Mouse (Mus musculus) MEL (cell line): ENCODE data around the gene Acot7. TPM values are rescaled to one million over a fixed set of nuclear protein-coding genes. Genes with fewer than 3 reads are reported as not detected.

Experiments used
- DNase-seq: peaks from one replicate; pipeline ENCODE4 v3.0.0; 2011; ENCODE audit warnings: low read depth, low spot score
- H3K27ac ChIP-seq: 2 replicates; pipeline ENCODE4 v1.5.1; 2012; ENCODE audit warnings: low read depth, mild to moderate bottlenecking, control low read depth, low read length, moderate library complexity; ENCODE audit not compliant: control insufficient read depth
- H3K27me3 ChIP-seq, 2 experiments: fragments of 150-350 bp in 1 of 2; sonication (generic) in 1 of 2; 2 replicates each; pipeline ENCODE4 v1.6.1; 2012; ENCODE audit warnings: low read length in 2 of 2, mild to moderate bottlenecking in 2 of 2, improper control_type of control experiment in 1 of 2, moderate library complexity in 1 of 2; ENCODE audit not compliant: insufficient read depth in 2 of 2, control insufficient read depth in 1 of 2
- H3K36me3 ChIP-seq, 2 experiments: 2 replicates each; pipeline ENCODE4 v1.6.1; 2012 to 2014; ENCODE audit warnings: low read length in 2 of 2, improper control_type of control experiment in 1 of 2, inconsistent platforms in 1 of 2, mild to moderate bottlenecking in 1 of 2; ENCODE audit not compliant: insufficient read depth in 2 of 2, control insufficient read depth in 1 of 2
- H3K4me1 ChIP-seq, 2 experiments: fragments of 150-350 bp in 1 of 2; sonication (generic) in 1 of 2; 2 replicates each; pipeline ENCODE4 v1.6.1; 2012; ENCODE audit warnings: low read length in 2 of 2, improper control_type of control experiment in 1 of 2, mild to moderate bottlenecking in 1 of 2; ENCODE audit not compliant: insufficient read depth in 2 of 2, control insufficient read depth in 1 of 2
- H3K4me3 ChIP-seq, 2 experiments: fragments of 150-350 bp in 1 of 2; sonication (generic) in 1 of 2; 2 replicates each; pipeline ENCODE4 v1.5.1; 2012; ENCODE audit warnings: low read depth in 2 of 2, low read length in 2 of 2, mild to moderate bottlenecking in 2 of 2, moderate library complexity in 2 of 2, control low read depth in 1 of 2, improper control_type of control experiment in 1 of 2; ENCODE audit not compliant: control insufficient read depth in 1 of 2, insufficient read depth in 1 of 2
- H3K79me2 ChIP-seq: 2 replicates; pipeline ENCODE4 v1.6.1; 2012; ENCODE audit warnings: mild to moderate bottlenecking, low read length, moderate library complexity; ENCODE audit not compliant: control insufficient read depth, poor library complexity, insufficient read depth
- H3K9ac ChIP-seq: 2 replicates; pipeline ENCODE4 v1.6.1; 2012; ENCODE audit warnings: low read depth, mild to moderate bottlenecking, control low read depth, low read length, moderate library complexity; ENCODE audit not compliant: control insufficient read depth, poor library complexity, severe bottlenecking
- H3K9me3 ChIP-seq: fragments of 150-350 bp; sonication (generic); replicated peaks from 2 replicates; pipeline ENCODE4 v1.6.1; 2012; ENCODE audit warnings: mild to moderate bottlenecking, low read length, improper control_type of control experiment, moderate library complexity; ENCODE audit not compliant: insufficient read depth
- BHLHE40 ChIP-seq: IDR thresholded peaks from 2 replicates; pipeline ENCODE4 v1.6.1; 2012; ENCODE audit warnings: low read depth, mild to moderate bottlenecking, inconsistent platforms, low read length, improper control_type of control experiment, borderline replicate concordance
- CHD2 ChIP-seq: IDR thresholded peaks from 2 replicates; pipeline ENCODE4 v1.6.1; 2011; ENCODE audit warnings: low read length, improper control_type of control experiment
- CTCF ChIP-seq, 3 experiments: IDR thresholded peaks in 2 of 3; conservative IDR thresholded peaks in 1 of 3; 2 replicates each; pipeline ENCODE4 v1.5.1; 2011 to 2012; ENCODE audit warnings: low read length in 3 of 3, low read depth in 2 of 3, mild to moderate bottlenecking in 2 of 3, improper control_type of control experiment in 1 of 3, inconsistent platforms in 1 of 3, mixed read lengths in 1 of 3, moderate library complexity in 1 of 3; ENCODE audit not compliant: control insufficient read depth in 1 of 3, insufficient read depth in 1 of 3, poor library complexity in 1 of 3, severe bottlenecking in 1 of 3
- E2F4 ChIP-seq: IDR thresholded peaks from 2 replicates; pipeline ENCODE4 v1.6.1; 2011; ENCODE audit warnings: low read depth, low read length, improper control_type of control experiment, borderline replicate concordance
- ELF1 ChIP-seq: IDR thresholded peaks from 2 replicates; pipeline ENCODE4 v1.6.1; 2014; ENCODE audit warnings: low read depth, mild to moderate bottlenecking, inconsistent platforms, low read length, improper control_type of control experiment, moderate library complexity
- ETS1 ChIP-seq: IDR thresholded peaks from 2 replicates; pipeline ENCODE4 v1.6.1; 2012; ENCODE audit warnings: low read depth, mild to moderate bottlenecking, inconsistent platforms, low read length, improper control_type of control experiment, moderate library complexity
- GABPA ChIP-seq: IDR thresholded peaks from 2 replicates; pipeline ENCODE4 v1.6.1; 2012; ENCODE audit warnings: low read depth, mild to moderate bottlenecking, inconsistent platforms, low read length, improper control_type of control experiment, moderate library complexity
- HCFC1 ChIP-seq: IDR thresholded peaks from 2 replicates; pipeline ENCODE4 v1.6.1; 2012; ENCODE audit warnings: low read depth, mild to moderate bottlenecking, inconsistent platforms, low read length, improper control_type of control experiment, moderate library complexity
- JUND ChIP-seq: IDR thresholded peaks from 2 replicates; pipeline ENCODE4 v1.6.1; 2011; ENCODE audit warnings: low read depth, mild to moderate bottlenecking, improper control_type of control experiment, low read length
- KAT2A ChIP-seq: conservative IDR thresholded peaks from 2 replicates; pipeline ENCODE4 v1.6.1; 2012; ENCODE audit warnings: low read depth, low read length, improper control_type of control experiment, inconsistent platforms
- MAFK ChIP-seq: IDR thresholded peaks from 2 replicates; pipeline ENCODE4 v1.6.1; 2011; ENCODE audit warnings: low read depth, mild to moderate bottlenecking, low read length, improper control_type of control experiment, borderline replicate concordance
- MAZ ChIP-seq: IDR thresholded peaks from 2 replicates; pipeline ENCODE4 v1.6.1; 2012; ENCODE audit warnings: low read depth, mild to moderate bottlenecking, inconsistent platforms, low read length, improper control_type of control experiment
- MEF2A ChIP-seq: IDR thresholded peaks from 2 replicates; pipeline ENCODE4 v1.6.1; 2014; ENCODE audit warnings: low read depth, mild to moderate bottlenecking, inconsistent platforms, low read length, improper control_type of control experiment; ENCODE audit not compliant: poor library complexity, insufficient replicate concordance, severe bottlenecking; ENCODE audit errors: extremely low read depth
- MYB ChIP-seq: IDR thresholded peaks from 2 replicates; pipeline ENCODE4 v1.6.1; 2011; ENCODE audit warnings: mild to moderate bottlenecking, low read depth, low read length, improper control_type of control experiment
- NRF1 ChIP-seq: IDR thresholded peaks from 2 replicates; pipeline ENCODE4 v1.6.1; 2014; ENCODE audit warnings: low read depth, mild to moderate bottlenecking, inconsistent platforms, low read length, improper control_type of control experiment, moderate library complexity; ENCODE audit not compliant: poor library complexity, insufficient read depth, severe bottlenecking
- SMC3 ChIP-seq: IDR thresholded peaks from 2 replicates; pipeline ENCODE4 v1.6.1; 2011; ENCODE audit warnings: low read depth, low read length, improper control_type of control experiment
- TAL1 ChIP-seq: IDR thresholded peaks from 2 replicates; pipeline ENCODE4 v1.6.1; 2012; ENCODE audit warnings: mild to moderate bottlenecking, inconsistent platforms, low read length, moderate library complexity, mixed read lengths
- UBTF ChIP-seq: IDR thresholded peaks from 2 replicates; pipeline ENCODE4 v1.6.1; 2012; ENCODE audit warnings: low read depth, mild to moderate bottlenecking, inconsistent platforms, low read length, improper control_type of control experiment, moderate library complexity, borderline replicate concordance; ENCODE audit not compliant: insufficient read depth
- USF1 ChIP-seq: IDR thresholded peaks from 2 replicates; pipeline ENCODE4 v1.6.1; 2014; ENCODE audit warnings: low read depth, mild to moderate bottlenecking, inconsistent platforms, low read length, improper control_type of control experiment, moderate library complexity
- USF2 ChIP-seq, 2 experiments: IDR thresholded peaks; 2 replicates each; pipeline ENCODE4 v1.6.1; 2011 to 2012; ENCODE audit warnings: improper control_type of control experiment in 2 of 2, low read length in 2 of 2, borderline replicate concordance in 1 of 2, inconsistent platforms in 1 of 2, low read depth in 1 of 2, mild to moderate bottlenecking in 1 of 2; ENCODE audit not compliant: insufficient read depth in 1 of 2
- ZKSCAN1 ChIP-seq: IDR thresholded peaks from 2 replicates; pipeline ENCODE4 v1.6.1; 2012; ENCODE audit warnings: low read depth, mild to moderate bottlenecking, inconsistent platforms, low read length, improper control_type of control experiment, moderate library complexity
- ZMIZ1 ChIP-seq: IDR thresholded peaks from 2 replicates; pipeline ENCODE4 v1.6.1; 2012; ENCODE audit warnings: low read depth, mild to moderate bottlenecking, inconsistent platforms, low read length, improper control_type of control experiment, moderate library complexity
- ZNF384 ChIP-seq: IDR thresholded peaks from 2 replicates; pipeline ENCODE4 v1.6.1; 2012; ENCODE audit warnings: low read depth, mild to moderate bottlenecking, inconsistent platforms, low read length, improper control_type of control experiment
- polyA plus RNA-seq, 2 experiments: library from polyadenylated mRNA; stranded (reverse) in 1 of 2; unstranded in 1 of 2; fragments of >175 nt in 1 of 2; fragments of >200 nt in 1 of 2; gene quantifications; 2 replicates each; pipeline versions ENCODE4 v1.2.1 to v1.2.4; 2012; ENCODE audit warnings: low replicate concordance in 2 of 2, low read depth in 1 of 2; ENCODE audit not compliant: insufficient read length in 2 of 2, insufficient read depth in 1 of 2, missing spikeins in 1 of 2
- total RNA-seq: library from RNA; depleted of rRNA; stranded (reverse); fragments of 300-350 nt; gene quantifications from 2 replicates; pipeline ENCODE4 v1.2.3, GENCODE M21; 2012

Acot7 gene
- total and polyA plus RNA-seq, 3 experiments: 92.7 to 127 TPM; not detected in 1

DNA sequence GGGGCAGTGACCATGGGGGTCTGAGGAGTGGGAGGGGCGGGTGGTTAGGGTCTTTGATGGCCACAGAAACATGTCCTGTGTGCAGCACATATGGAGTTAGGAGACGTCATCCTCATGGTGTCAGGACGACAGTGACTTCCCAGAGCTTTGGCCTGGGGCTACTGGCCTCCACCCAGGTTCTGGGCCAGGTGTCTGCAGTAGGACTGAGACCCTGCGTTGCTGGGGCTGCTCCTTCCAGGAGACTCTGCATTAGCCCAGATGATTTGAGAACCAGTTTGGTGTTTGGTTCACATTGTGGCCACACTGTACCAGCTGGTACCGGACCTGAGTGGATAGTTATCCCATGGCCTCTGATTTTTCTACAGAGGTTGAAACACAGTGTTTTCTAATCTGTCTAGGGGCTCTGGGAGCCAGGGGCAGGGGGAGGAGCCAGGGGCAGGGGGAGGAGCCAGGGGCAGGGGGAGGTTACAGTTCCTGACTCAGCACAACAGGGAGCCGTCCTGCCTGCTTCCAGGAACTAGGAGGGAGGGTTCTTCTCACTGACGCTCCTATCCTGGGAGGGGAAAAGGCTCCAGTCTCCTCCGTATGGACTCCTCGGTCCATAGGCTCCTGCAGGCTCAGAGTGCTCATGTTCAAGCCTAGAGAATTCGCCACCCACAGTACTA lies 85.7 kb downstream of the Acot7 start:
- TF ChIP-seq ETS1 (no peak), USF2 (IDR thresholded peaks at IDR 0.05; ENCODE audit: borderline replicate concordance in 1 of 2, insufficient read depth in 1 of 2, low read depth in 1 of 2, low read length in 2 of 2) (no peak), TAL1 (no peak), MAZ (no peak), CHD2 (no peak), NRF1 (no peak), MEF2A (no peak), UBTF (no peak), KAT2A (no peak), JUND (no peak), CTCF (IDR thresholded peaks at IDR 0.05 in 2 of 3, conservative IDR thresholded peaks at IDR 0.05 in 1 of 3; ENCODE audit: control insufficient read depth in 1 of 3, insufficient read depth in 1 of 3, low read depth in 2 of 3, low read length in 3 of 3, poor library complexity in 1 of 3, severe bottlenecking in 1 of 3) (no peak), E2F4 (no peak)
- TF ChIP-seq, all 39 proteins: peak for 0
- no peaks in the 10 kb centered on the region for H3K79me2 ChIP-seq
- H3K4me1 ChIP-seq: no peaks in the 10 kb centered on the region
- no peak for DNase-seq
- no peaks in the 10 kb centered on the region for H3K9me3 ChIP-seq
- H3K27me3 ChIP-seq: no peaks in the 10 kb centered on the region
- H3K36me3 ChIP-seq: no peaks in the 10 kb centered on the region
- H3K27ac ChIP-seq: no peak overlapping the region
- H3K9ac ChIP-seq: no peak overlapping the region
- H3K4me3 ChIP-seq: no peak overlapping the region

DNA sequence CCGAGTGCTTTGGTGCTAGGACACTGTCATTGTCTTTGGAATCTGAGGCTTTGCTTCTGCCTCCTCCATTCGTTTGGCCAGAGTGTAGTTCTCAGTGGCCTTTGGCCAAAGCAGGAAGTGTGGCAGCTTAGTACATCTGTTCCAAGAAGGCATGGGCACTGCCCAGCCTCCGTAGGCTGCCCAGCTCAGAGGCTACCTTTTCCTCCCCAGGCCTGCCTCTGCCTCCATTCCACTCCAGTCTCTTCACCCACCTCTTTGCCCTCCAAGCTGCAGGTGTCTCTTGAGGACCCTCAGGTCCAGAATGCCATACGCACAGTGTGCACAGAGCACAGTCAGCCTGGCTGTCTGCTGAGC lies 86.2 kb downstream of the Acot7 start:
- Histone ChIP-seq H3K36me3 (no peaks in the 10 kb centered on the region), H3K27ac (no peak overlapping the region), H3K4me1 (no peaks in the 10 kb centered on the region), H3K79me2 (no peaks in the 10 kb centered on the region), H3K27me3 (no peaks in the 10 kb centered on the region), H3K9me3 (no peaks in the 10 kb centered on the region), H3K9ac (no peak overlapping the region), H3K4me3 (no peak overlapping the region)
- DNase-seq: no peak
- TF ChIP-seq E2F4 (no peak), SMC3 (no peak), JUND (no peak), ZKSCAN1 (no peak), UBTF (no peak), KAT2A (no peak), ZMIZ1 (no peak), BHLHE40 (no peak), MAFK (no peak), USF2 (IDR thresholded peaks at IDR 0.05; ENCODE audit: borderline replicate concordance in 1 of 2, insufficient read depth in 1 of 2, low read depth in 1 of 2, low read length in 2 of 2) (no peak), NRF1 (no peak), GABPA (no peak), ZNF384 (no peak), USF1 (no peak), ELF1 (no peak), MYB (no peak), HCFC1 (no peak)
